Mouse (Mus musculus) spleen, adult 2 months (tissue): ENCODE measurements around the gene Btg3. TPM values are rescaled to one million over a fixed set of nuclear protein-coding genes. Genes with fewer than 3 reads are reported as not detected.

Experiments used
- DNase-seq, 2 experiments: peaks; one replicate each; pipeline versions ENCODE4 v3.0.0 to v3.0.0-alpha.2; 2012 to 2021; ENCODE audit warnings: low spot score in 2 of 2, low read depth in 1 of 2
- H3K27ac ChIP-seq: fragments of 200-500 bp; 2 replicates; pipeline ENCODE4 v1.5.1; 2012; ENCODE audit warnings: low read length, inconsistent platforms; ENCODE audit not compliant: insufficient read depth
- H3K27me3 ChIP-seq: fragments of 200-500 bp; 2 replicates; pipeline ENCODE4 v1.6.1; 2012; ENCODE audit warnings: mild to moderate bottlenecking, moderate library complexity, low read length, inconsistent platforms; ENCODE audit not compliant: control insufficient read depth, insufficient read depth
- H3K36me3 ChIP-seq: fragments of 200-500 bp; 2 replicates; pipeline ENCODE4 v1.6.1; 2012; ENCODE audit warnings: mild to moderate bottlenecking, low read length, inconsistent platforms; ENCODE audit not compliant: control insufficient read depth, insufficient read depth
- H3K4me1 ChIP-seq: fragments of 200-500 bp; 2 replicates; pipeline ENCODE4 v1.6.1; 2011; ENCODE audit warnings: inconsistent platforms; ENCODE audit not compliant: control insufficient read depth, insufficient read depth, insufficient read length
- H3K4me3 ChIP-seq: fragments of 200-500 bp; 2 replicates; pipeline ENCODE4 v1.5.1; 2011; ENCODE audit warnings: mild to moderate bottlenecking, inconsistent platforms; ENCODE audit not compliant: insufficient read depth, insufficient read length; ENCODE audit errors: extremely low read depth
- CTCF ChIP-seq: fragments of 200-500 bp; IDR thresholded peaks from 2 replicates; pipeline ENCODE4 v1.5.1; 2011; ENCODE audit warnings: mild to moderate bottlenecking, inconsistent platforms; ENCODE audit not compliant: insufficient read depth, insufficient read length, insufficient replicate concordance; ENCODE audit errors: extremely low read depth
- POLR2A ChIP-seq: fragments of 200-500 bp; IDR thresholded peaks from 2 replicates; pipeline ENCODE4 v1.6.1; 2011; ENCODE audit warnings: low read depth, low read length, inconsistent platforms
- WGBS: fragments of 180-500 bp; shearing (Covaris S2); methylation state at CpG from one replicate; pipeline ENCODE4 v1.1.7; 2018; 5-methylcytosine and 5-hydroxymethylcytosine counted together
- polyA plus RNA-seq: library from polyadenylated mRNA; depleted of rRNA; stranded (reverse); fragments of >200 nt; gene quantifications from 2 replicates; pipeline ENCODE4 v1.2.3, GENCODE M21; 2012

Gene Btg3
- polyA plus RNA-seq, 1 experiment, result 1.6 TPM

DNA sequence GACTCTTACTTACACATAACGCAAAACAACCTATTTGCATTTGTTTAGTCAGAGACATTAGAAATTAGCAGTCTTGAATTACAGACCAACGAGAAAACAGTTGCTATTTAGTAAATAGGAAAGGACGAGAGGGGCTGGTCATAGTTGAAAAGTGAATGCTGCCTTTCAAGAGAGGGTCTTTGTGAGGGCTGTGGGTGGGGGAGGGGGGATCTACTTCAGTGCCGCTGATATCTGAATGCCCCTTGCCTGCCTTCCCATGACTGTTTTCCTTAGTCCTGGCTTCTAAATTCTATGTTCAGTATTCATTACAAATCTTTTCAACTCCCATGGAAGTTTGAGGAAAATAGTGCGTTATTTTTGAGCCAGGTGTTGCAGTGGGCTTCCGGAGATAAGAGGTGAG lies 63.0 kb downstream of the Btg3 start:
- no peaks in the 10 kb centered on the region for H3K4me1 ChIP-seq
- H3K4me3 ChIP-seq, result no peak overlapping the region
- no peaks in the 10 kb centered on the region for H3K36me3 ChIP-seq
- H3K27me3 ChIP-seq, result no peaks in the 10 kb centered on the region
- H3K27ac ChIP-seq, result no peak overlapping the region
- WGBS, result 86% methylated on average over 6 of the region's 6 CpGs
- no peak for DNase-seq
- TF ChIP-seq CTCF, result no peak
- TF ChIP-seq POLR2A, result no peak

- no peak for TF ChIP-seq POLR2A
- no peak for TF ChIP-seq CTCF
- no peaks in the 10 kb centered on the region for H3K36me3 ChIP-seq
- WGBS, result 81% methylated on average over 16 of the region's 16 CpGs
- DNase-seq, result no peak
- H3K4me1 ChIP-seq, result no peaks in the 10 kb centered on the region
- H3K27me3 ChIP-seq, result no peaks in the 10 kb centered on the region
- no peak overlapping the region for H3K27ac ChIP-seq
- H3K4me3 ChIP-seq, result no peak overlapping the region
Observed at GRCm38 (mm10) chr16:78313135-78313887, 63.7 kb downstream of the Btg3 start.

GRCm38 (mm10) chr16:78309258-78309657 lies 67.7 kb downstream of the Btg3 start:
- Histone ChIP-seq H3K27ac (no peak overlapping the region), H3K36me3 (no peaks in the 10 kb centered on the region), H3K4me1 (no peaks in the 10 kb centered on the region), H3K27me3 (no peaks in the 10 kb centered on the region), H3K4me3 (no peak overlapping the region)
- TF ChIP-seq CTCF (no peak), POLR2A (no peak)
- 85% methylated on average over 6 of the region's 6 CpGs for WGBS
- DNase-seq, result no peak

DNA sequence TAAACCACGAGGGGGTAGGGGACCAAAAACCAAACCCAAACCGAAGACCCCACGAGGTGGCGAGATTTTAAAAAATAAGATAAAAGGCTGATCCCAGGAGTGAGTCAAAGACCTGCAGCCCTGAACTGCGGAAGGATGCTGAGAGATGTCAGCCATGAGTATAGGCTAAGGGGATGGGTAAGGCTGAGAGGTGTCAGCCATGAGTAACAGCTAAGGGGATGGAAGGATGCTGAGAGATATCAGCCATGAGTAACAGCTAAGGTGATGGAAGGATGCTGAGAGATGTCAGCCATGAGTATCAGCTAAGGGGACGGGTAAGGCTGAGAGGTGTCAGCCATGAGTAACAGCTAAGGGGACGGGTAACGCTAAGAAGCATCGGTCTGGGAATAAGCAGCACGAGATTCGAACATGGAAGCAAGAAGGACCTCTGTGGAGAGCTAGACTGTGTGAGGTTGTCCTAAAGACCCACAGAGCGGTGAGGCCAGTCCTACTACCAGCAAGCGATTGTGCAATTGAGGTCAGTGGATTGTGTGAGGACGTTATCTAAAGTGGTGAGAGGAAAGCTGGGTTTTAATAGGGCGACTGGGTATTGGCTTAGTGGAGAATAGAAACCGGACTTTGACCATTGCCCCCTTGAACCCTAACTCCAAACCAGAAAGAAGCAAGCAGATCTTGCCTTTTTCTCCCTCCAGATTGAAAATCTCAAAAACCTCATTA lies 69.4 kb downstream of the Btg3 start:
- DNase-seq, result no peak
- no peaks in the 10 kb centered on the region for H3K36me3 ChIP-seq
- TF ChIP-seq POLR2A (no peak), CTCF (no peak)
- 86% methylated on average over 16 of the region's 16 CpGs for WGBS
- no peak overlapping the region for H3K27ac ChIP-seq
- peaks cover 3% of the 10 kb centered on the region; the same call in 1 of the 2 replicates for H3K27me3 ChIP-seq
- no peak overlapping the region for H3K4me3 ChIP-seq
- H3K4me1 ChIP-seq, result no peaks in the 10 kb centered on the region

DNA sequence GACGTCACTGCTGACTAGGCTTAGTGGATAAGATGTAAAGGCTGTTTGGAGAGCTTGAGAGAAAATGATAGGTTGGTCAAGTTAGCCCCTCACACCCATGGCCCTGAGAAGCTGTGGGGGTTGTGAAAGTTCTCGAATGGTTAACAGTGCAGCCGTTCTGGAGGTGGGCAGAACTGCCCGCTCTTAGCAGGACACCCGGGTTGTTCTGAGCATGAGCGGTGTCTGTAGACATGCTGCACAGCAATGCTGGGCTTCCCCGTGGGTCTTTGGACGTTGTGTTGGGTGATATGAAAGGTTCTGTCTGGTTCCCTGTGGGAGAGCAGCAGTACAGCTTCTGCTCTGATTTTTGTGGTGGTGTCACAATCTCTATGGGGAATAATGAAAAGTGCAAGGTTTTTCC lies 70.4 kb downstream of the Btg3 start:
- Histone ChIP-seq H3K27ac (no peak overlapping the region), H3K36me3 (no peaks in the 10 kb centered on the region), H3K4me1 (no peaks in the 10 kb centered on the region; the same call in none of the 2 replicates), H3K27me3 (peaks cover 11% of the 10 kb centered on the region), H3K4me3 (no peak overlapping the region)
- no peak for TF ChIP-seq CTCF
- WGBS, result 84% methylated on average over 8 of the region's 8 CpGs
- no peak for DNase-seq

DNA sequence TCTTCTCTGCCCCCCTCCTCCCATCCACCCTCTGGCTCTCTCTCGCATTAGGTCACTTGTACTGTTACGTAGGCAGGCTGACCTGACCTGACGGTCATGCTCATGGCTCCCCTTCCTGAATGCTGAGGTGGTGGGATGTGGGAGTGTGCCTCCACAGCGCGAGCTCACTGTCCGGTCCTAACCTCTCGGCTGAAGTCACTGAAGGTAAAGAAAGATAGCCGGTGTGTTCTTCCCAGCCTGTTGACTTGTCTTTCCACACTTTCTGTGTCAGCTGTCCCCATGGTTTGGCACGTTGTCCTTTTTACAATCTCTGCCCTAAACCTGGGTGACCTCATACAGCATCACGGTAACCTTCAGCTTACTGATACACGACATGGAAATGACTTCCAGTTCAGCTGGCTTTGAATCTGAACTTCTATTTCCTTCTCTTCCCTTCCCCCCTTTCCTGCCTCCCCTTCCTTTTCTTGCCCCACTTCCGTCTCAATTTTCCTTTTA lies 71.3 kb downstream of the Btg3 start:
- 87% methylated on average over 12 of the region's 12 CpGs for WGBS
- Histone ChIP-seq H3K27me3 (peaks cover 17% of the 10 kb centered on the region), H3K27ac (no peak overlapping the region), H3K36me3 (no peaks in the 10 kb centered on the region), H3K4me3 (no peak overlapping the region), H3K4me1 (no peaks in the 10 kb centered on the region; the same call in none of the 2 replicates)
- no peak for DNase-seq
- TF ChIP-seq POLR2A (no peak), CTCF (no peak)

DNA sequence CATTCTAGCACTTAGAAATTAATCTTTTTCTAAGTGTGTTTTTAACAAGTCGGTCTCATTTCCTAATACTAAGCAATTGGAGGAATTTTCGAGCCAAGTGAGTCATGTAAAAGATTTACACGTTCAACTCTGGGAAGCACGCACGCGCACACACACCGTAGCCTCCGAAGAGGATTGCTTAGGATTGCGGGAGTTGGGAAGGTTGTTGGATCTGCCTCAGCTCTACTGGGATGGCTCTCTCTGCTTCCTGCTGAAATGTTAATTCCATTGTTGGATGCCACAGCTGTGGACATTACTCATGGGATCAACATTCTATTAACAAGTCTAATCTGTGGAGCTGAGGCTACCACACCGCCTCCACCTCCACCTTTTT lies 74.3 kb downstream of the Btg3 start:
- DNase-seq, result no peak
- WGBS, result 28% methylated on average over 10 of the region's 10 CpGs
- TF ChIP-seq CTCF, result no peak
- TF ChIP-seq POLR2A, result no peak
- no peaks in the 10 kb centered on the region; the same call in none of the 2 replicates for H3K4me1 ChIP-seq
- no peak overlapping the region for H3K27ac ChIP-seq
- H3K27me3 ChIP-seq, result peaks cover 17% of the 10 kb centered on the region
- H3K36me3 ChIP-seq, result no peaks in the 10 kb centered on the region
- H3K4me3 ChIP-seq, result no peak overlapping the region
